Mouse (Mus musculus): Measurements from ENCODE around the gene Ssr1. TPM values are rescaled to one million over a fixed set of nuclear protein-coding genes. Genes with fewer than 3 reads are reported as not detected.

Ssr1 gene
- polyA plus RNA-seq, 1 experiment: 13.8 TPM

DNA sequence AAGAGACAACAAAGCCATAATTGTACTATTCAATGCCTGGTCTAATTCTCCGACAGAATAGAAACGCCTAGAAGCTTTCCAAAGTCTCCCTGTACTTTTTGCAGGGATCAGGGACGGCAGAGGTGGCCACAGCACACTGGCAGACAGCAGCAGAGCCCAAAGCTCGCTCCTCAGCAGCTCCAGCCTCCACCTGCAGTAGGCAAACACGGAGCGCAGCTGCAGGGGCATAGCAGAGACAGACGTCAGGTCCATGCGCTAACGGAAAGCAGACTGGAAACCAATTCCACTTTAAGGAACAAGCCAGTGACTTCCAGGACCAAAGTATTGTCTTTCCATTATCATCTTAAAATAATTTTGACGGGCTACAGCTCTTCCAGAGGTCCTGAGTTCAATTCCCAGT is 7.9 kb downstream of the Ssr1 start:
- no peak for DNase-seq
- TF ChIP-seq POLR2A (IDR thresholded peaks at IDR 0.05; ENCODE audit: borderline replicate concordance, extremely low read depth, low read depth, low read length): no peak
- TF ChIP-seq CTCF (IDR thresholded peaks at IDR 0.05; ENCODE audit: insufficient read depth, low read length): no peak
- WGBS: 88% methylated on average over 10 of the region's 10 CpGs
- Histone ChIP-seq H3K4me3 (replicated peaks; ENCODE audit: extremely low read depth, low read depth, low read length) (no peak overlapping the region), H3K4me1 (ENCODE audit: control insufficient read depth, insufficient read depth, low read length) (no peaks in the 10 kb centered on the region; the same call in none of the 2 replicates)

GRCm38 (mm10) chr13:37981063-37981462 is 13.0 kb downstream of the Ssr1 start:
- no peak for TF ChIP-seq POLR2A (IDR thresholded peaks at IDR 0.05; ENCODE audit: borderline replicate concordance, extremely low read depth, low read depth, low read length)
- no peak for TF ChIP-seq CTCF (IDR thresholded peaks at IDR 0.05; ENCODE audit: insufficient read depth, low read length)
- DNase-seq: no peak
- 71% methylated on average over 5 of the region's 5 CpGs for WGBS
- Histone ChIP-seq H3K4me1 (ENCODE audit: control insufficient read depth, insufficient read depth, low read length) (no peaks in the 10 kb centered on the region), H3K4me3 (replicated peaks; ENCODE audit: extremely low read depth, low read depth, low read length) (no peak overlapping the region)

GRCm38 (mm10) chr13:37980346-37980745 is 13.7 kb downstream of the Ssr1 start:
- TF ChIP-seq POLR2A (IDR thresholded peaks at IDR 0.05; ENCODE audit: borderline replicate concordance, extremely low read depth, low read depth, low read length): no peak
- TF ChIP-seq CTCF (IDR thresholded peaks at IDR 0.05; ENCODE audit: insufficient read depth, low read length): no peak
- DNase-seq: no peak
- no peak overlapping the region for H3K4me3 ChIP-seq (replicated peaks; ENCODE audit: extremely low read depth, low read depth, low read length)
- 88% methylated on average over 10 of the region's 10 CpGs for WGBS
- H3K4me1 ChIP-seq (ENCODE audit: control insufficient read depth, insufficient read depth, low read length): no peaks in the 10 kb centered on the region

- DNase-seq: no peak
- no peak for TF ChIP-seq POLR2A (IDR thresholded peaks at IDR 0.05; ENCODE audit: borderline replicate concordance, extremely low read depth, low read depth, low read length)
- no peak for TF ChIP-seq CTCF (IDR thresholded peaks at IDR 0.05; ENCODE audit: insufficient read depth, low read length)
- WGBS: 91% methylated on average over 12 of the region's 12 CpGs
- Histone ChIP-seq H3K4me3 (replicated peaks; ENCODE audit: extremely low read depth, low read depth, low read length) (no peak overlapping the region), H3K4me1 (ENCODE audit: control insufficient read depth, insufficient read depth, low read length) (no peaks in the 10 kb centered on the region)
Observed at GRCm38 (mm10) chr13:37979506-37979905, 14.5 kb downstream of the Ssr1 start.

- Histone ChIP-seq H3K4me3 (replicated peaks; ENCODE audit: extremely low read depth, low read depth, low read length) (no peak overlapping the region), H3K4me1 (ENCODE audit: control insufficient read depth, insufficient read depth, low read length) (peaks cover 4% of the 10 kb centered on the region; the same call in 1 of the 2 replicates)
- TF ChIP-seq POLR2A (IDR thresholded peaks at IDR 0.05; ENCODE audit: borderline replicate concordance, extremely low read depth, low read depth, low read length) (no peak), CTCF (IDR thresholded peaks at IDR 0.05; ENCODE audit: insufficient read depth, low read length) (no peak)
- no peak for DNase-seq
- 75% methylated on average over 5 of the region's 5 CpGs for WGBS
Observed at GRCm38 (mm10) chr13:37974731-37975130, 19.3 kb downstream of the Ssr1 start.

DNA sequence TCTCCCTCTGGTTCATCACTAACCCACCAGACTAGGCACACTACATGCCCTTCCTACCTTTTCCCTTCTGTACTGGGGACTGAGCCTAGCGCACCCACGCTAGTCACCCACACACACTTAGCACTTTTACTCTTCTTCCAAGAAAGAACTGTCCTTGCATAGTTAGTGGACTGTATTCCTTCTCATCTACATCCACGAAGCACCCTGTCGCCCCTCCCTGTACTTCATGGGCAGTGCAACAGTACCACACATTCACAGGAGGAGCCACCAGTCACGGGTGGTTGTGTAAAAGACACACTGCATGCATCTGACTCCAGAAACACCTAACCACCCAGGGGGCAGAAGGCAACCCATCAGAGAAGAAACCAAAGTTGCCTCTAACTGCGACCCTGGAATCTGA is 20.0 kb downstream of the Ssr1 start:
- H3K4me3 ChIP-seq (replicated peaks; ENCODE audit: extremely low read depth, low read depth, low read length): no peak overlapping the region
- no peak for DNase-seq
- 78% methylated on average over 6 of the region's 6 CpGs for WGBS

GRCm38 (mm10) chr13:37970887-37971530 is 23.0 kb downstream of the Ssr1 start:
- TF ChIP-seq POLR2A (IDR thresholded peaks at IDR 0.05; ENCODE audit: borderline replicate concordance, extremely low read depth, low read depth, low read length) (no peak), CTCF (IDR thresholded peaks at IDR 0.05; ENCODE audit: insufficient read depth, low read length) (peak; percentile 59)
- H3K4me3 ChIP-seq (replicated peaks; ENCODE audit: extremely low read depth, low read depth, low read length): no peak overlapping the region
- no peak for DNase-seq
- 54% methylated on average over 11 of the region's 11 CpGs for WGBS
- peaks cover 4% of the 10 kb centered on the region; the same call in 1 of the 2 replicates for H3K4me1 ChIP-seq (ENCODE audit: control insufficient read depth, insufficient read depth, low read length)

More for the DNA sequence above, 20.0 kb downstream of the Ssr1 start:
- no peak for TF ChIP-seq CTCF (IDR thresholded peaks at IDR 0.05; ENCODE audit: insufficient read depth, low read length)
- no peak for TF ChIP-seq POLR2A (IDR thresholded peaks at IDR 0.05; ENCODE audit: borderline replicate concordance, extremely low read depth, low read depth, low read length)
- peaks cover 4% of the 10 kb centered on the region; the same call in 1 of the 2 replicates for H3K4me1 ChIP-seq (ENCODE audit: control insufficient read depth, insufficient read depth, low read length)

DNA sequence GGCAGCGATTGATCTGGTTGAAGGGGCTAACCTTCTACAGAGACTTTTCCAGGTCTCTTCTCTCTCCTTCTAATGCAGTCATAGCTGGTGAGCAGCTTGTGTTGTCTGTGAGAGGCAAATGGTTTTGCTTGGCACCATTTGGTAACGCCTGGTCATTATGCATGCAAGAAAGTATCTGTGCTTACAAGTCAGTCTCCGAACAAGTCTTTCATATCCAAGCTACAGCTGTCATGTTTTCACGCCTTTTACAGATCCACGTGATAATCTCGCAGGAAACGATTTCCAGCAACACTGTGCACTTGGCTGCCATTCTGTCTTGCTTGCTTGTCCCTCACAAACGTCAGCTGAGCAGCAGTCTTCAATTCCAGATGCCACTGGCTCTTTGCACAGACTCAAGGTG is 24.0 kb downstream of the Ssr1 start:
- WGBS: 60% methylated on average over 8 of the region's 8 CpGs
- TF ChIP-seq POLR2A (IDR thresholded peaks at IDR 0.05; ENCODE audit: borderline replicate concordance, extremely low read depth, low read depth, low read length) (no peak), CTCF (IDR thresholded peaks at IDR 0.05; ENCODE audit: insufficient read depth, low read length) (no peak)

DNA sequence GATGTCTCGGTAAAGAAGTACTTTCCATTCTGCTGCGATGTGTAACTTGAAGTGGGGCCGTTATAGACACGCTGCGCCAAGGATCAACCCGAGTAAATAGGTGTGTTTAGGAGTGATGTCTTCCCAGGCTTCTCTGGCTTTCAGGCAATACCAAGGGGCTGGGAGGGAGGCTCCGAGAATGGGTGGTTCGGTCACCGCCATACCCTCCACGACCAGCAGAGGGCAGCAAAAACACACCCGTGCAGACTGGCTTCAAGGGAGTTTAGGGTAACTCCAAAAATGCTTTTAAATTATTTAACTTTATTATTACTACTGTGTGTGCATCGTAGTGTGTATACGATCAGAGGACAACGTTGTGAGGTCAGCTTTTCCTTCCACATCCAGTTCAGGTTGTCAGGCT is 24.7 kb downstream of the Ssr1 start:
- Histone ChIP-seq H3K4me3 (replicated peaks; ENCODE audit: extremely low read depth, low read depth, low read length) (no peak overlapping the region), H3K4me1 (ENCODE audit: control insufficient read depth, insufficient read depth, low read length) (peaks cover 4% of the 10 kb centered on the region; the same call in 1 of the 2 replicates)
- WGBS: 7% methylated on average over 14 of the region's 14 CpGs
- TF ChIP-seq CTCF (IDR thresholded peaks at IDR 0.05; ENCODE audit: insufficient read depth, low read length) (peak; percentile 94), POLR2A (IDR thresholded peaks at IDR 0.05; ENCODE audit: borderline replicate concordance, extremely low read depth, low read depth, low read length) (no peak)
- DNase-seq: peak; percentile 90

More for the DNA sequence above, 24.0 kb downstream of the Ssr1 start:
- Histone ChIP-seq H3K4me3 (replicated peaks; ENCODE audit: extremely low read depth, low read depth, low read length) (no peak overlapping the region), H3K4me1 (ENCODE audit: control insufficient read depth, insufficient read depth, low read length) (peaks cover 4% of the 10 kb centered on the region; the same call in 1 of the 2 replicates)
- no peak for DNase-seq

GRCm38 (mm10) chr13:37967565-37967964 is 26.5 kb downstream of the Ssr1 start:
- TF ChIP-seq POLR2A (IDR thresholded peaks at IDR 0.05; ENCODE audit: borderline replicate concordance, extremely low read depth, low read depth, low read length) (no peak), CTCF (IDR thresholded peaks at IDR 0.05; ENCODE audit: insufficient read depth, low read length) (no peak)
- Histone ChIP-seq H3K4me3 (replicated peaks; ENCODE audit: extremely low read depth, low read depth, low read length) (no peak overlapping the region), H3K4me1 (ENCODE audit: control insufficient read depth, insufficient read depth, low read length) (peaks cover 6% of the 10 kb centered on the region)
- DNase-seq: no peak
- WGBS: 54% methylated on average over 10 of the region's 10 CpGs
